Mouse (Mus musculus) c-Kit-positive CD71-positive TER-119-positive erythroid progenitor cells, embryonic 14.5 days (primary cell): ENCODE measurements at regions not wholly inside any gene's neighbourhood (a gene's known extent, or its start where the extent isn't known, plus 50 kb on each side); places are given as distances from the start of the nearest gene placed in this dataset.

ENCODE experiments used
- DNase-seq: peaks from one replicate; pipeline ENCODE4 v3.0.0-alpha.2; 2013; ENCODE audit warnings: low spot score

- no peak for DNase-seq
These were observed 1368.5 kb downstream of the Gsdmc2 start for GRCm38 (mm10) chr15:62476452-62476851.

- no peak for DNase-seq
These were observed 1374.2 kb downstream of the Gsdmc2 start for GRCm38 (mm10) chr15:62470683-62471331.

- DNase-seq: no peak
These were observed 1376.9 kb downstream of the Gsdmc2 start for GRCm38 (mm10) chr15:62468076-62468475.

GRCm38 (mm10) chr15:62466856-62467255, 1378.1 kb downstream of the Gsdmc2 start:
- DNase-seq: no peak

- DNase-seq: peak; percentile 2
These were observed 1379.7 kb downstream of the Gsdmc2 start for GRCm38 (mm10) chr15:62465026-62465839.

- no peak for DNase-seq
These were observed 1382.3 kb downstream of the Gsdmc2 start for GRCm38 (mm10) chr15:62462698-62463097.

- DNase-seq: no peak
These were observed 1383.5 kb downstream of the Gsdmc2 start for GRCm38 (mm10) chr15:62461398-62462051.

- DNase-seq: no peak
These were observed 1384.3 kb downstream of the Gsdmc2 start for GRCm38 (mm10) chr15:62460724-62461123.

- DNase-seq: no peak
These were observed 1384.9 kb downstream of the Gsdmc2 start for GRCm38 (mm10) chr15:62460026-62460607.

GRCm38 (mm10) chr15:62457990-62458389, 1387.0 kb downstream of the Gsdmc2 start:
- DNase-seq: no peak

GRCm38 (mm10) chr15:62457051-62457664, 1387.8 kb downstream of the Gsdmc2 start:
- no peak for DNase-seq

GRCm38 (mm10) chr15:62456020-62456419, 1389.0 kb downstream of the Gsdmc2 start:
- no peak for DNase-seq

- no peak for DNase-seq
These were observed 1396.9 kb downstream of the Gsdmc2 start for GRCm38 (mm10) chr15:62448116-62448515.

GRCm38 (mm10) chr15:62439211-62439610, 1405.8 kb downstream of the Gsdmc2 start:
- DNase-seq: no peak

GRCm38 (mm10) chr15:62436631-62437030, 1408.3 kb downstream of the Gsdmc2 start:
- DNase-seq: no peak

GRCm38 (mm10) chr15:62435141-62435680, 1409.8 kb downstream of the Gsdmc2 start:
- DNase-seq: no peak

- no peak for DNase-seq
These were observed 1412.2 kb downstream of the Gsdmc2 start for GRCm38 (mm10) chr15:62432742-62433245.

GRCm38 (mm10) chr15:62431150-62431678, 1413.8 kb downstream of the Gsdmc2 start:
- DNase-seq: no peak

GRCm38 (mm10) chr15:62422995-62423394, 1422.0 kb downstream of the Gsdmc2 start:
- DNase-seq: no peak

- DNase-seq: no peak
These were observed 1423.7 kb downstream of the Gsdmc2 start for GRCm38 (mm10) chr15:62421073-62421851.
